Mouse (Mus musculus) layer of hippocampus, postnatal 25 days (tissue): ENCODE measurements at regions not wholly inside any gene's neighbourhood (a gene's known extent, or its start where the extent isn't known, plus 50 kb on each side); places are given as distances from the start of the nearest gene placed in this dataset.

Experiments used
- DNase-seq, 2 experiments: peaks; one replicate each; pipeline ENCODE4 v3.0.0; 2022; ENCODE audit warnings: mixed read lengths in 2 of 2, low spot score in 1 of 2; ENCODE audit errors: extremely low spot score in 1 of 2

- DNase-seq: peak in 1 of 2 experiments; percentile 21
Observed at GRCm38 (mm10) chr10:45009676-45010075, 57.3 kb upstream of the Prep start.

- no peak for DNase-seq
Observed at GRCm38 (mm10) chr10:45009235-45009634, 57.8 kb upstream of the Prep start.

GRCm38 (mm10) chr10:45004037-45004653 lies 62.9 kb upstream of the Prep start:
- no peak for DNase-seq

- DNase-seq: no peak
Observed at GRCm38 (mm10) chr10:45003344-45003681, 63.7 kb upstream of the Prep start.

- no peak for DNase-seq
Observed at GRCm38 (mm10) chr10:45002637-45003343, 64.2 kb upstream of the Prep start.

- DNase-seq: peak; percentile 32 to 65
Observed at GRCm38 (mm10) chr10:45000873-45001859, 65.8 kb upstream of the Prep start.

- peak in 1 of 2 experiments; percentile 5 for DNase-seq
Observed at GRCm38 (mm10) chr10:45000027-45000840, 66.8 kb upstream of the Prep start.

- no peak for DNase-seq
Observed at GRCm38 (mm10) chr10:44997906-44998289, 69.1 kb upstream of the Prep start.

GRCm38 (mm10) chr10:44997184-44997905 lies 69.7 kb upstream of the Prep start:
- DNase-seq: no peak

GRCm38 (mm10) chr10:44995756-44996155 lies 71.2 kb upstream of the Prep start:
- DNase-seq: no peak

GRCm38 (mm10) chr10:44994385-44995281 lies 72.4 kb upstream of the Prep start:
- DNase-seq: no peak

GRCm38 (mm10) chr10:44993470-44994260 lies 73.3 kb upstream of the Prep start:
- no peak for DNase-seq

GRCm38 (mm10) chr10:44989539-44989938 lies 77.5 kb upstream of the Prep start:
- no peak for DNase-seq

GRCm38 (mm10) chr10:44988756-44989155 lies 78.2 kb upstream of the Prep start:
- no peak for DNase-seq

GRCm38 (mm10) chr10:44987615-44988014 lies 79.4 kb upstream of the Prep start:
- DNase-seq: no peak

- DNase-seq: no peak
Observed at GRCm38 (mm10) chr10:44981913-44982312, 85.1 kb upstream of the Prep start.

GRCm38 (mm10) chr10:44976815-44977214 lies 90.2 kb upstream of the Prep start:
- no peak for DNase-seq

GRCm38 (mm10) chr10:44971911-44972310 lies 95.1 kb upstream of the Prep start:
- no peak for DNase-seq
